Mouse (Mus musculus) heart, postnatal 10 days (tissue): Measurements from ENCODE around the gene Taar3. TPM values are rescaled to one million over a fixed set of nuclear protein-coding genes. Genes with fewer than 3 reads are reported as not detected.
A peak's percentile ranks its signal among the peaks of the same experiment; 100 is the strongest.

Experiments used
- DNase-seq, 2 experiments: peaks; one replicate each; pipeline ENCODE4 v3.0.0; 2021
- intact Hi-C: fragments of 180-260 bp; cut with DNase I; formaldehyde crosslinking; loops from one replicate; pipeline ENCODE4 v1.15.1; 2025
- total RNA-seq, 2 experiments: library from RNA; stranded (reverse); gene quantifications; 2 replicates each; pipeline ENCODE4 v1.2.3; 2021

The Taar3 gene
- not detected for total RNA-seq

- intact Hi-C loops, result no loop called here
- DNase-seq, result no peak
Observed at GRCm38 (mm10) chr10:23949508-23950005, at the start of gene Taar3. Taar3 (plus strand) TSS chr10:23949558.

- DNase-seq, result no peak
- intact Hi-C loops, result no loop called here
Observed at GRCm38 (mm10) chr10:23901119-23901518, 48.2 kb upstream of the Taar3 start.

- intact Hi-C loops, result no loop called here
- no peak for DNase-seq
Observed at GRCm38 (mm10) chr10:23905661-23906060, 43.7 kb upstream of the Taar3 start.

GRCm38 (mm10) chr10:23920056-23920455 lies 29.3 kb upstream of the Taar3 start, which contains the start of gene Taar1:
Taar1 (plus strand) TSS chr10:23920356.
- intact Hi-C loops, result no loop called here
- DNase-seq, result no peak

- intact Hi-C loops, result no loop called here
- DNase-seq, result no peak
Observed at GRCm38 (mm10) chr10:23922468-23922867, 26.9 kb upstream of the Taar3 start.

GRCm38 (mm10) chr10:23923941-23924340 lies 25.4 kb upstream of the Taar3 start:
- DNase-seq, result no peak

GRCm38 (mm10) chr10:23937613-23938012 lies 11.7 kb upstream of the Taar3 start:
- DNase-seq, result no peak
- intact Hi-C loops, result no loop called here

More at GRCm38 (mm10) chr10:23923941-23924340, 25.4 kb upstream of the Taar3 start:
- intact Hi-C loops, result no loop called here

GRCm38 (mm10) chr10:23938312-23938711 lies 11.0 kb upstream of the Taar3 start, which contains the start of gene Taar2:
Taar2 (plus strand) TSS chr10:23938572.
- no peak for DNase-seq
- intact Hi-C loops, result no loop called here

GRCm38 (mm10) chr10:23942465-23942864 lies 6.9 kb upstream of the Taar3 start:
- intact Hi-C loops, result no loop called here
- no peak for DNase-seq

GRCm38 (mm10) chr10:23948026-23948425 lies 1.3 kb upstream of the Taar3 start:
- no peak for DNase-seq
- intact Hi-C loops, result no loop called here

- DNase-seq, result no peak
- intact Hi-C loops, result no loop called here
Observed at GRCm38 (mm10) chr10:23951714-23952113, 2.4 kb downstream of the Taar3 start.

- DNase-seq, result no peak
Observed at GRCm38 (mm10) chr10:23959071-23959470, 9.7 kb downstream of the Taar3 start.

GRCm38 (mm10) chr10:23960444-23960915 lies 11.1 kb downstream of the Taar3 start, which contains the start of gene Taar4:
Taar4 (plus strand) TSS chr10:23960494.
- intact Hi-C loops, result no loop called here
- no peak for DNase-seq

More at GRCm38 (mm10) chr10:23959071-23959470, 9.7 kb downstream of the Taar3 start:
- intact Hi-C loops, result no loop called here

- intact Hi-C loops, result no loop called here
- DNase-seq, result peak; percentile 14 to 35
Observed at GRCm38 (mm10) chr10:23963444-23963843, 14.1 kb downstream of the Taar3 start.

GRCm38 (mm10) chr10:23964921-23965610 lies 15.7 kb downstream of the Taar3 start:
- DNase-seq, result no peak
- intact Hi-C loops, result no loop called here

GRCm38 (mm10) chr10:23970656-23971165 lies 21.4 kb downstream of the Taar3 start, which contains the start of gene Taar5:
Taar5 (plus strand) TSS chr10:23970706.
- intact Hi-C loops, result no loop called here
- no peak for DNase-seq

- intact Hi-C loops, result no loop called here
- no peak for DNase-seq
Observed at GRCm38 (mm10) chr10:23971256-23971655, 21.9 kb downstream of the Taar3 start.

- no peak for DNase-seq
- intact Hi-C loops, result loop anchor here (2.0 to 5.0 kb wide), 3 partner anchors 133 to 161 kb away; no protein-coding TSS in a partner anchor
Observed at GRCm38 (mm10) chr10:23977958-23978357, 28.6 kb downstream of the Taar3 start.

GRCm38 (mm10) chr10:23978901-23979705 lies 29.7 kb downstream of the Taar3 start:
- intact Hi-C loops, result loop anchor here (1.0 to 5.0 kb wide), 4 partner anchors 101 to 162 kb away; no protein-coding TSS in a partner anchor
- peak; percentile 75 to 87 for DNase-seq

GRCm38 (mm10) chr10:23985546-23985945 lies 36.2 kb downstream of the Taar3 start, which contains the start of gene Taar6:
Taar6 (minus strand) TSS chr10:23985646.
- intact Hi-C loops, result no loop called here
- no peak for DNase-seq

- intact Hi-C loops, result no loop called here
- DNase-seq, result no peak
Observed at GRCm38 (mm10) chr10:23986419-23986818, 37.1 kb downstream of the Taar3 start.
